Mouse (Mus musculus): ENCODE data around the gene Tlr7.
"Not testable (repeated sequence)": the region's sequence is repeated elsewhere in the genome, so short reads cannot be mapped to it uniquely, and the experiment has no call there.

The Tlr7 gene

GRCm38 (mm10) chrX:167315766-167316165, 14.6 kb downstream of the Tlr7 start:
- POLR2A ChIA-PET, result no interaction called here
- CTCF ChIA-PET, result no interaction called here

- ChIA-PET POLR2A (no interaction called here), CTCF (no interaction called here)
Measured at GRCm38 (mm10) chrX:167315093-167315726, 15.1 kb downstream of the Tlr7 start.

GRCm38 (mm10) chrX:167302061-167302460, 28.3 kb downstream of the Tlr7 start:
- POLR2A ChIA-PET, CTCF ChIA-PET: not testable (repeated sequence)

GRCm38 (mm10) chrX:167276953-167277352, 53.4 kb downstream of the Tlr7 start:
- ChIA-PET CTCF (interaction anchor here in 3 of 4 experiments (0.6 to 1.8 kb wide), 5 partner anchors 80 to 1658 kb away, joined by 3 to 9 read pairs (median 3); no protein-coding TSS in a partner anchor), POLR2A (no interaction called here)

GRCm38 (mm10) chrX:167276551-167276950, 53.8 kb downstream of the Tlr7 start:
- ChIA-PET POLR2A (no interaction called here), CTCF (interaction anchor here in 3 of 4 experiments (0.6 to 1.1 kb wide), 3 partner anchors 80 to 1659 kb away, joined by 3 to 9 read pairs (median 3); no protein-coding TSS in a partner anchor)

- ChIA-PET POLR2A (no interaction called here), CTCF (no interaction called here)
Measured at GRCm38 (mm10) chrX:167264086-167264485, 66.3 kb downstream of the Tlr7 start, which contains the start of gene Tlr8. Gene Tlr8 (minus strand): TSS chrX:167264329.

GRCm38 (mm10) chrX:167263530-167263929, 66.8 kb downstream of the Tlr7 start:
- POLR2A ChIA-PET, result no interaction called here
- CTCF ChIA-PET, result no interaction called here
